Mouse (Mus musculus) neural tube, embryonic 12.5 days (tissue): Measurements from ENCODE around the gene Nmi. TPM values are rescaled to one million over a fixed set of nuclear protein-coding genes. Genes with fewer than 3 reads are reported as not detected.
"Not testable (repeated sequence)": the region's sequence is repeated elsewhere in the genome, so short reads cannot be mapped to it uniquely, and the experiment has no call there.

Source experiments
- ATAC-seq: fragments of 200-750 bp; cut with Nextera tagmentation; 2 replicates; pipeline ENCODE4 v1.8.0; 2017; ENCODE audit warnings: low read depth, mild to moderate bottlenecking, moderate TSS enrichment, moderate library complexity; ENCODE audit not compliant: low FRiP score
- H3K27ac ChIP-seq: fragments of 300-500 bp; sonication (generic); 2 replicates; pipeline ENCODE4 v1.5.1; 2016
- H3K27me3 ChIP-seq: fragments of 300-500 bp; sonication (generic); replicated peaks from 2 replicates; pipeline ENCODE4 v1.6.1; 2016; ENCODE audit warnings: mild to moderate bottlenecking
- H3K36me3 ChIP-seq: fragments of 300-500 bp; sonication (generic); 2 replicates; pipeline ENCODE4 v1.6.1; 2016; ENCODE audit warnings: mild to moderate bottlenecking
- H3K4me1 ChIP-seq: fragments of 300-500 bp; sonication (generic); 2 replicates; pipeline ENCODE4 v1.6.1; 2016
- H3K4me2 ChIP-seq: fragments of 300-500 bp; sonication (generic); replicated peaks from 2 replicates; pipeline ENCODE4 v1.6.1; 2016; ENCODE audit warnings: mild to moderate bottlenecking
- H3K4me3 ChIP-seq: fragments of 300-500 bp; sonication (generic); 2 replicates; pipeline ENCODE4 v1.5.1; 2016
- H3K9ac ChIP-seq: fragments of 300-500 bp; sonication (generic); 2 replicates; pipeline ENCODE4 v1.6.1; 2016; ENCODE audit warnings: mild to moderate bottlenecking
- H3K9me3 ChIP-seq: fragments of 300-500 bp; sonication (generic); 2 replicates; pipeline ENCODE4 v1.6.1; 2016; ENCODE audit warnings: mild to moderate bottlenecking
- WGBS: fragments of 180-500 bp; shearing (Covaris S2); methylation state at CpG from one replicate; pipeline ENCODE4 v1.1.7; 2016; 5-methylcytosine and 5-hydroxymethylcytosine counted together
- polyA plus RNA-seq: library from polyadenylated mRNA; unstranded; fragments of >200 nt; fragmentation: Nextera tagmentation; extraction: Ambion mirVana; gene quantifications from 2 replicates; pipeline ENCODE4 v1.2.1, GENCODE M21; 2016

Gene Nmi
- 7.0 and 7.3 TPM in 2 replicates for polyA plus RNA-seq

DNA sequence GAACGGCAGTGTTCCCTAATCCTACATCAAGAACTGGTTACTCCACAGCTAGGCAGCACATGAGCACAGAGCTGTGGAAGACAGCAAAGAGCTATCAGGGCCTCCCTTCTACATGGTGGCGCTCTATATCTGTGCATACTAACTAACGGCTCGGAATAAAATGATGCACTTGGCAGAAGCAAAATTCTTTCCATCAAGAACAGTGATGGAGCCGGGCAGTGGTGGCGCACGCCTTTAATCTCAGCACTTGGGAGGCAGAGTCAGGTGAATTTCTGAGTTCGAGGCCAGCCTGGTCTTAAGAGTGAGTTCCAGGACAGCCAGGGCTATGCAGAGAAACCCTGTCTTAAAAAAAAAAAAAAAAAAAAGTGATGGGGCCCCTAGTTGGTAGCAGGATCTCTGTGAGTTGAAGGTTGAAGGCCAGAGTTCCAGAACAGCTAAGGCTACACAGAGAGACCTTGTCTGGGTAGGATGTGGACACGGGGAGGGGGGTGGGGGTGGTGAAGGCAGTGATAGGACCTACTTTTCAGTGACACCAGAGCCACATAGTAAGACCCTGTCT lies at the start of gene Nmi:
TSS of gene Nmi (minus strand) at position 85 of the 559 bp plus-strand sequence.
- Histone ChIP-seq H3K4me1 (0 out of 2 replicates have a peak, but pooled peaks cover 5% of the 10 kb centered on the region), H3K27me3 (no peaks in the 10 kb centered on the region), H3K9ac (peak within 1 kb of the TSS; percentile 58), H3K9me3 (no peaks in the 10 kb centered on the region), H3K4me2 (peak within 1 kb of the TSS; percentile 83), H3K4me3 (peak within 1 kb of the TSS; percentile 56), H3K27ac (no peak within 1 kb of the TSS), H3K36me3 (no peaks in the 10 kb centered on the region)
- 83% methylated on average over 9 of the region's 9 CpGs for WGBS
- peak; percentile 62; the same call in 1 of the 2 replicates for ATAC-seq

DNA sequence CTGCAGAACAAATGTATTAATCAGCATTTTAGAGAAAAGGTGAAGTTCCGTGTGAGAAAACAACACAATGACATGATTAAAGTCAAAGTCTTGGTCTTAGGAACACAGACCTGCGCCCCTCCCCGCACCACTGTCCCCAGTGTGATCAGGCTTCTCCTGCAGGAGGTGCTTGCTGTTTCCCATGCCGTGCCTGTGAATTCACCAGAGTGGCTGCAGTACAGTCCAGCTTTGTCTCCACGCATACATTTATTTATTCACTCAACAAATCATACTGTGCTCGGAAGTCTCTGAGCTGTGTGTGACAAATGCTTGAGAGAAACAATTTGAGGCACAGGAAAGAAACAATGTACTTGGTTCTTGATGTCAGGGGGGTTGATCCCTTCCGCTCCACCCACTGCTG lies 43.1 kb upstream of the Nmi start:
- no peak for ATAC-seq

DNA sequence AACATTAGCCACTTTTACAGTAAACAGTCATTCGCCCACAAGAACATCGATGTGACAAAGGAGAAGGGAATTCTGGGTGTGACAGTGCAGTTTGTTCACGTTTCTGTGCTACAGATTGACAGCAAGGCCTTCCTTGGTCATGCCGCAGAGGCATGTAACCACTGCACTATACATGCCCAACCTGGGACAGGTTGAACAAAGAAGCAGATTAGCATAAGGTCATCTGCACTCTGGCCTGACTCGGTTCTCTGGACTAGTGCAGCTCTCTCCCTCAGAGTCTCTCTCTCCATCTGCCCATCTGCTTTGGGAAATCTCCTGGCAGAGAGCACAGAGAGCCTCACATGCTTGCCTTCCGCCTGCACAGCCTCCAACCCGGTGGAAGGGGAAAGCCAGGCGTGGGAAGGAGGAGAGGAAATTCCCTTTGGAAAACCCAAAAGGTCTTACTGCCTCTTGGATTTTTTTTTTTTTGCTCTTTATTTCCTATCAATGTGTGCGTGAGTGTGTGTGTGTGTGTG lies 40.1 kb upstream of the Nmi start:
- Histone ChIP-seq H3K27ac (no peak overlapping the region), H3K9ac (no peak overlapping the region), H3K27me3 (no peaks in the 10 kb centered on the region), H3K4me3 (no peak overlapping the region), H3K4me1 (peaks cover 6% of the 10 kb centered on the region; the same call in 1 of the 2 replicates), H3K9me3 (no peaks in the 10 kb centered on the region), H3K36me3 (no peaks in the 10 kb centered on the region), H3K4me2 (no peak overlapping the region)
- WGBS = 79% methylated on average over 9 of the region's 9 CpGs
- ATAC-seq = no peak

More for the DNA sequence above, 43.1 kb upstream of the Nmi start:
- Histone ChIP-seq H3K4me1 (peaks cover 6% of the 10 kb centered on the region; the same call in 1 of the 2 replicates), H3K36me3 (no peaks in the 10 kb centered on the region), H3K27ac (no peak overlapping the region; the same call in 1 of the 2 replicates), H3K4me2 (peak overlapping the region; percentile 35), H3K9ac (no peak overlapping the region), H3K4me3 (no peak overlapping the region), H3K9me3 (no peaks in the 10 kb centered on the region), H3K27me3 (no peaks in the 10 kb centered on the region)
- WGBS = 38% methylated on average over 7 of the region's 7 CpGs

DNA sequence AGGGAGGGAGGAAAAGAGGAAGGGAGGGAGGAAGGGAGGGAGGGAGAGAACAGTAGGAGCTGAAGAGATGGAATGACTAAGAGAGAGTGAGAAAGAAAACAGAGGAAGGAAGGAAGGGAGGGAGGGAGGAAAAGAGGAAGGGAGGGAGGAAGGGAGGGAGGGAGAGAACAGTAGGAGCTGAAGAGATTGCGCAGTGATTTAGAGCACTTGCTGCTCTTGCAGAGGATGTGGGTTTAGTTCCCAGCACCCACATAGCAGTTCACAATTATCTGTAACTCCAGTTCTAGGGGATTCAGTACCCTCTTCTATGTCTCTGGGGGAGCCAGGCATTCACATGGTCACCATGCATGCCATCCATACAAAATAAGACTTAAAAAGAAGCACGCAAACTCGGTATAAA lies 38.5 kb upstream of the Nmi start:
- H3K4me1 ChIP-seq, H3K4me2 ChIP-seq, H3K36me3 ChIP-seq, H3K27ac ChIP-seq, H3K4me3 ChIP-seq, H3K27me3 ChIP-seq, ATAC-seq, H3K9me3 ChIP-seq, H3K9ac ChIP-seq: not testable (repeated sequence)
- 90% methylated on average over 3 of the region's 3 CpGs for WGBS

DNA sequence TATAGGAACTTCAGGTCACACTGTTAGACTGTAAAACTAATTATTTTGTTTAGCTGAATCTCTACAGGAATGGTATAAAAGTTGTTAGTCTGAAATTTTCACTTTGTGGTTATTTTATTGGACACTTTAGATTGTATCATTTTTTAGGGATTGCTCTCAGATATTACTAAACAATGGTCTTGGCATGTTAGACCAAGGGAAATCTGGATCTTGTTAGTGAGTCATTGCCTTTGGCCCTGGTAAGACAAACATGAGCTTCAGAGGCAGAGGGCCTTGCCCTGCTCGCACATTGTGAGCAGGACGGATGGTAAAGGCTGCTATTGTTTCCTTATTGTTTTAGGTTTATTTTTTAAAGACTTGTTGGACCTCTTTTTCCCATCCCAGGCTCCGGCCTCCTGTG lies 33.1 kb upstream of the Nmi start:
- 71% methylated on average over 3 of the region's 3 CpGs for WGBS
- no peaks in the 10 kb centered on the region for H3K9me3 ChIP-seq
- no peak overlapping the region for H3K4me2 ChIP-seq
- no peak overlapping the region for H3K27ac ChIP-seq
- ATAC-seq = no peak
- no peaks in the 10 kb centered on the region for H3K27me3 ChIP-seq
- no peaks in the 10 kb centered on the region for H3K36me3 ChIP-seq
- no peak overlapping the region for H3K4me3 ChIP-seq
- H3K9ac ChIP-seq = no peak overlapping the region
- H3K4me1 ChIP-seq = no peaks in the 10 kb centered on the region

DNA sequence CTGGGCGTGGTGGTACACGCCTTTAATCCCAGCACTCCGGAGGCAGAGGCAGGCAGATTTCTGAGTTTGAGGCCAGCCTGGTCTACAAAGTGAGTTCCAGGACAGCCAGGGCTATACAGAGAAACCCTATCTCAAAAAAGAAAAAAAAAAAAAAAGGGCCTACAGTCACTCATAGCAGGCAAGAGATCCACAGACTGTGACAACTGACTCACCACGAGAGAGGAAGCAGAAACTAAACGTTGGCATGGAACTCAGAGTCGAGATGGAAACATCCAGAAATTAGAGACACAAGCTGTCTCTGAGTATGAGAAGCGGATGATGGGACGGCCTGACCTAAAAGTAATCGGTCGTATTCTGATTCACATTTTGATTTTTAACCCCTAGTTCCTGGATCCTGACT lies 29.0 kb upstream of the Nmi start:
- not testable (repeated sequence) for H3K27ac ChIP-seq, H3K4me1 ChIP-seq, H3K4me2 ChIP-seq, H3K4me3 ChIP-seq, H3K9me3 ChIP-seq, H3K9ac ChIP-seq, ATAC-seq, H3K36me3 ChIP-seq, H3K27me3 ChIP-seq
- WGBS = 93% methylated on average over 10 of the region's 10 CpGs

DNA sequence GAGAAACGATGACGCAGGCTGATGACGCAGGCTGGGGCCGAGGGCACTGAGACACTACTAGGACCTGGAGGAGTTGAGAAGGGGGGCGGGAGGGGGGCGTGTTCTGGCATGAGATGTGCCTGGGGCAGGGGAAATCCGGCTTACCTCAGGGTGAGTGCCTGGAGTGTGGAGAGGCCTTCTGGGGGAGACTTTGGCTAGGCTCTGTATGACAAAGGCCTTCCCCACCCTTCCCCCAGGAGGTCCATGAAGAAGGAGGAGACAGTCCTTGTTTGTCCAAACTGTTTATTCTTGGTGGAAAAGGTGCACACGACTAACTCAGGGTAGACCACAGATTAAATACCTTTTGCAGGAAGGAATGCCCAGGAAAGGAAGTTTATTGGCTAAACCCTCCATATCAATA lies 28.2 kb upstream of the Nmi start:
- no peaks in the 10 kb centered on the region for H3K27me3 ChIP-seq
- 88% methylated on average over 8 of the region's 8 CpGs for WGBS
- no peak for ATAC-seq
- H3K27ac ChIP-seq = no peak overlapping the region
- H3K36me3 ChIP-seq = no peaks in the 10 kb centered on the region
- no peaks in the 10 kb centered on the region for H3K4me1 ChIP-seq
- H3K4me2 ChIP-seq = no peak overlapping the region
- H3K4me3 ChIP-seq = no peak overlapping the region
- H3K9ac ChIP-seq = no peak overlapping the region
- H3K9me3 ChIP-seq = no peaks in the 10 kb centered on the region

DNA sequence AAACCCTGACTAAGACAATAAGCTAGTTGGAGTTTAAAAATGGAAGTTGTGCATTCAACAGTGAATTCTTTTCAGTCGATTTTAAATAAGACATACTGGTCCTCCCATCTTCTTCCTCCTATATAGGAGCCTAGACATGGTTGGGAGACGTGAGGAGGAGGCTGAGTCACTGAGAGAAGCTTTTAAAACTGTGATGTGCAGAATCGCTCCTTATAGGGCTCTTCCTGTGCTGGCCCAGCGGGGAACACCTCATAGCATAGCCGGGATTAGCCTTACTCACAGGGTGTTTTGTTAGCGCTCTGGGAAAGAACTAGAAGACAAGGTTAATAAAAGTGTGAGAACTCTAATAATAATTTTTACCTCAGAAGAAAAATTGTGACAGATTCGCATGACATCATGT lies 26.7 kb upstream of the Nmi start:
- Histone ChIP-seq H3K9ac (no peak overlapping the region), H3K4me2 (no peak overlapping the region), H3K27ac (no peak overlapping the region), H3K9me3 (no peaks in the 10 kb centered on the region), H3K27me3 (no peaks in the 10 kb centered on the region), H3K36me3 (no peaks in the 10 kb centered on the region), H3K4me3 (no peak overlapping the region), H3K4me1 (no peaks in the 10 kb centered on the region)
- ATAC-seq = no peak
- 64% methylated on average over 7 of the region's 7 CpGs for WGBS

DNA sequence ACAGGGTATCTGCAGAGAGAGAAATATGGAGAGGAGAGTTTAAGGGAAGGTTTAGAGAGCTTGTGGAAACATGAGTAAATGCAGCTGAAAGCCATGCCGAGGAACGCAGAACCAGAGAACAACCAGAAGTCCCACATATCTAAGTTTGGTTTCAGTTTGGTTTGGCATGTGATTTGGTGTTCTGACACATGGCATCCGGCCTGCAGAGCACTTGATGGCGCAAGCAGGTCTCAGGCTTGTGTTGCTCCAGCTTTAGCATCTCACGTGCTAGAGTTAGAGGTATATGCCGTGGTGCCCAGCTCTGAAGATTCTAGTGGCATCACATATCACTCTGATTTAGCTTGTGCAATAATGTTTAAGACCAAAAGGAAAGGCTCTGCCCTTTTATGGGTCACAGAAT lies 18.2 kb upstream of the Nmi start:
- H3K4me3 ChIP-seq = no peak overlapping the region
- WGBS = 91% methylated on average over 6 of the region's 6 CpGs

DNA sequence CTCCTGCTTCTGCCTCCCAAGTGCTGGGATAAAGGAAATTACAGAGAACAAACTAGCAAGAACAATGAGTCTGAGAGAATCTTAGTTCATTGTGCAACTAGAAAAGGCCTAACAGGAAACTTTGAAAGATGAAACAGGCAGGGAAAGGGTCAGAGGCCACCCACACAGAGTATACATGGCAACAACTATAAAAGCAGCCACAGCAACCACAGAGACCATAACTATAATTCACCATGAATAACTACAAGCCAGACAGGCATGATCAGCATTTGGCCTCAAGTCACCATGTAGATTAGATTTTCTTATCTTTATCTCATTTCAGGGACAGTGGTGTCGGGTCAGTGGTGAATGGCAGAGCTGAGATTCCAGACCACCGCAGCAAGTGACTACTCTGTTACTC lies 16.3 kb upstream of the Nmi start:
- 77% methylated on average over 2 of the region's 2 CpGs for WGBS
- no peak overlapping the region for H3K27ac ChIP-seq
- no peak overlapping the region for H3K9ac ChIP-seq
- no peaks in the 10 kb centered on the region for H3K9me3 ChIP-seq
- H3K4me2 ChIP-seq = no peak overlapping the region
- no peak for ATAC-seq
- H3K27me3 ChIP-seq = no peaks in the 10 kb centered on the region
- H3K4me3 ChIP-seq = no peak overlapping the region
- no peaks in the 10 kb centered on the region for H3K36me3 ChIP-seq
- no peaks in the 10 kb centered on the region for H3K4me1 ChIP-seq

More for the DNA sequence above, 18.2 kb upstream of the Nmi start:
- Histone ChIP-seq H3K4me2 (no peak overlapping the region), H3K27me3 (no peaks in the 10 kb centered on the region), H3K27ac (no peak overlapping the region), H3K36me3 (no peaks in the 10 kb centered on the region), H3K9me3 (no peaks in the 10 kb centered on the region), H3K9ac (no peak overlapping the region), H3K4me1 (no peaks in the 10 kb centered on the region)
- ATAC-seq = no peak

DNA sequence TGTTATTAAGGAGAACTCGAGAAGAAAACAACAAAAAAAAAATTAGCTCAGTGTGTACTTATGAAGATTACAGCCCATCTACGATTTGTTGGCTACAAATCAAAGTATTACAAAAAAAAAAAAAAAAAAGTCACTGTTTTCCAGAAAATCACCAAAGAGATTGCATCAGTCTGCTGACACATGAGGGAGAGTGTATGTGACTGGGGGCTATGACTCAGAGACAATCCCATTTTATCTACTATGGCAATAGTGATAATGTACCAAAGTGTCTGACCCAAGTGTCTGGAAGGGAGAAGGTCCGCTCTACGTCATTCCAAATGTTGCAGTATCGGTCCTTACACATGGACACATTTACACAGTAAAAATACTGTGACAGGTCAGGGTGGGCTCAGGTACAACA lies 13.4 kb upstream of the Nmi start:
- 93% methylated on average over 5 of the region's 5 CpGs for WGBS
- no peaks in the 10 kb centered on the region for H3K4me1 ChIP-seq
- H3K4me3 ChIP-seq = no peak overlapping the region
- no peak for ATAC-seq
- no peaks in the 10 kb centered on the region for H3K27me3 ChIP-seq
- H3K36me3 ChIP-seq = no peaks in the 10 kb centered on the region
- no peak overlapping the region for H3K9ac ChIP-seq
- no peaks in the 10 kb centered on the region for H3K9me3 ChIP-seq
- H3K27ac ChIP-seq = no peak overlapping the region
- no peak overlapping the region for H3K4me2 ChIP-seq

DNA sequence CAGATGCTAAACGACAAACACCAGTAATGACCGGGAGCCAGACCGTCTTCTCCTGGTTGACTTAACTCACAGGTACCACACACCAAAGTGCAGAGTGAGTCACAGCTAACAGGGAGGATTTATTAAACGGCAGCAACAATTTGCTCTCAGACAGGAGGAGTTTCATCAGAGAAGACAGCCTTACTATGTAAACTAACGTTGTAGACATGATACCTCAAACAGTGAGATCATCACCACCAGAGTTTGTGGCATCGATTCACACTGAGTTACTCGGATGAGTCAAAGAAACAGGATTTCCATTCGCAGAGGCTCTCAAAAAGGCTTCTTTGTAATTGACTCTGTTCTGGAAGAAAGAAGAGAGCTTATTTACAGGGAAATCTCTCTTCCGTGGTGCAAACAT lies 12.9 kb upstream of the Nmi start:
- no peak overlapping the region for H3K27ac ChIP-seq
- no peaks in the 10 kb centered on the region for H3K36me3 ChIP-seq
- 85% methylated on average over 9 of the region's 9 CpGs for WGBS
- H3K4me3 ChIP-seq = no peak overlapping the region
- ATAC-seq = no peak
- no peaks in the 10 kb centered on the region for H3K27me3 ChIP-seq
- no peaks in the 10 kb centered on the region for H3K4me1 ChIP-seq
- no peak overlapping the region for H3K9ac ChIP-seq
- H3K4me2 ChIP-seq = no peak overlapping the region
- no peaks in the 10 kb centered on the region for H3K9me3 ChIP-seq

DNA sequence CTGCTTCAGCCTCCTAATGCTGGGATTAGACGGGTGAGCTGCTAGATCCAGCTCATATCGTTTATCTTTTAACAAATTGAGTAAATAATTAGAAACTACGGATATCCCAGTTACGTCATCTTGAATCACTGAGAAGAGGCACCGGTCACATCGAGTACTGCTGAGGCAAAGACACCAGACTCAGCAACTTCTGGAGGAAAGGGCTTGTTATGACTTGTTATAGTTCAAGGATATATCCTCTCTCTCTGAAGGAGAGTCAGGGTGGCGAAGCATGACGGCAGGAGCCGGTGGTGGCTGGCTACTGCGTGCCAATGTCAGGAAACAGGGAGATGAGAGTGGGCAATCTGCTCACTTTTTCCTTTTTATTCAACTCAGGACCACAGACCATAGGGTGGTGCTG lies 11.9 kb upstream of the Nmi start:
- no peak overlapping the region for H3K9ac ChIP-seq
- H3K27ac ChIP-seq = no peak overlapping the region
- 94% methylated on average over 10 of the region's 10 CpGs for WGBS
- ATAC-seq = no peak
- no peaks in the 10 kb centered on the region for H3K4me1 ChIP-seq
- no peaks in the 10 kb centered on the region for H3K36me3 ChIP-seq
- H3K4me3 ChIP-seq = no peak overlapping the region
- no peak overlapping the region for H3K4me2 ChIP-seq
- no peaks in the 10 kb centered on the region for H3K9me3 ChIP-seq
- no peaks in the 10 kb centered on the region for H3K27me3 ChIP-seq
